Mouse (Mus musculus) liver, embryonic 18 days (tissue): ENCODE data around the gene Ugt2b5. TPM values are rescaled to one million over a fixed set of nuclear protein-coding genes. Genes with fewer than 3 reads are reported as not detected.

Experiments
- polyA plus RNA-seq: library from polyadenylated mRNA; depleted of rRNA; stranded (reverse); fragments of >200 nt; gene quantifications from 2 replicates; pipeline ENCODE4 v1.2.3, GENCODE M21; 2012; rRNA removed

The Ugt2b5 gene
- polyA plus RNA-seq: 31.7 and 36.6 TPM in 2 replicates

GRCm38 (mm10) chr5:87140196-87140595 lies at the start of gene Ugt2b5:
TSS of gene Ugt2b5 (minus strand) at chr5:87140318.

DNA sequence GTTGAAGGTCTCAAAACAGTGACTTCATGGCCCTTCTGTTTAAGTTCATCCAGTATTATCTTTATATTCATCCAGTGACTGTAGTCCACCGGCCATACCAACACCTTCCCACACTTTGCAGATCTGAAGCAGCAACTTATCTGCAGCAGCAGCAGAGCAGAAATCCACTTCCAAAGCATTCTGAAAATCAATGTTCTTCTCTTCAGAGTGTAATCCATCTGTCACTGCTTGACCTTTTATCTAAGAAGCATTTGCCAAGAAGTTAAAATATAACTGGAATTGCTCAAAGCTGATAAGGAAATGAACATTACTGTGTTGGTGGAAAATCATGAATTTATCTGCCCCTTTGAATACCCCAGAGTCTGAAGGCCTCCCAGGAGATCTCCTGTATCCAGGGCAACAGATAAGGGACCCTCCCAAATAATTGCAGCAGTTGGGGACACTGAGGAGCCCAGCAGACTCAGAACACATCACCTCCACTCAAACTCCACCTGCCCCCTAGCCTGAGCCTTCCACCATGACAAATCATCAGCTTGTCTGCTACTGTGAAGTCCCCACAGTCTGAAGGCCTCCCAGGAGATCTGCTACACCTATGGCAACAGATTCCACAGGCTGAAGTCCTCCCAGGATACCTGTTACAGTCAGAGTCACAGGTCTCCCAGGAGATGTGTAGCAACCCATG lies 47.6 kb downstream of the Ugt2b5 start, which contains the start of gene Ugt2b36:
TSS of gene Ugt2b36 (minus strand) at position 210 of the 682 bp plus-strand sequence.

Other genes with a start within 250 kb of the Ugt2b5 start
- 64.5 and 71.5 TPM in 2 replicates for gene Ugt2b34, start 233.4 kb downstream of the Ugt2b5 start, polyA plus RNA-seq
- 1.2 and 1.9 TPM in 2 replicates for gene Ugt2b1, start 213.8 kb downstream of the Ugt2b5 start, polyA plus RNA-seq
- 8.2 and 9.0 TPM in 2 replicates for gene Ugt2b35, start 139.5 kb downstream of the Ugt2b5 start, polyA plus RNA-seq
- gene Ugt2b36, start 47.8 kb downstream of the Ugt2b5 start, polyA plus RNA-seq: 9.5 and 10.6 TPM in 2 replicates
- gene Ugt2b37, start 114.5 kb upstream of the Ugt2b5 start, polyA plus RNA-seq: not detected in 2 replicates
- 0.99 and 1.9 TPM in 2 replicates for gene Ugt2a3, start 196.9 kb upstream of the Ugt2b5 start, polyA plus RNA-seq